11 mouse cellular contexts compared by ENCODE assay signal in the genomic region with DNA sequence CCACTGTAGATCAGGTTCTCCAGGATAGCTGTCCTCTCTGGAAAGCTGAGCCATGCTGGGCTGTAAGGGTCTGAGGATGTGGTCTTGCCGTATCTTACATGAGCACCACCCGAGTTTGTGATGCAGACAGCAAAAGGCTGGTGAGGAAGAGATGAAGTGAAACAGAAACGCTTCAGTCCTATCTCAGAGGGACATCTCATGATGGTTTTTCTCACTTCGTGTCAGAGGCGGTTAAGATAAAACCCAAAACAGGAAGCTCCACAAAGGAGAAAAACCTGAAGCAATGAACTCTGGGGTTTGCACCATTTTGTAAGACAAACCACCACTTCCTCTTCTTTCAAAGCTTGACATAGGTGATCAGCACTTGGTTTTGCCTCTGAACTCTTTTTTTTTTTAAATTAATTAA. TPM values are rescaled to one million over a fixed set of nuclear protein-coding genes. Genes with fewer than 3 reads are reported as not detected.
DNase-seq lines count a peak whose midpoint lies in the region; ATAC-seq and TF ChIP-seq lines count a peak whose summit lies in the region.
"Had no signal": no experiment of that assay in that cellular context is flagged by ENCODE, and none has a peak within 500 bp of the region (broad histone marks: within the 10 kb centered on the region; RNA-seq: fewer than 3 reads in every experiment).

No protein-coding gene starts in this region.

- DNase-seq in heart, postnatal 0 days (ENCODE audit: low spot score), result no peak
- peak; percentile 44 to 50 for DNase-seq in thymus, postnatal 10 days (ENCODE audit: low spot score in 2 of 2)
- DNase-seq in left cerebral cortex, adult 11 months (ENCODE audit: low spot score), result no peak
- DNase-seq in gastrocnemius, adult 8-10 months (ENCODE audit: low spot score in 2 of 2), result no peak
- no peak for DNase-seq in kidney, postnatal 36 days

- WGBS in heart, postnatal 0 days, result 53% methylated on average over 5 of the region's 5 CpGs
- 44% methylated on average over 5 of the region's 5 CpGs for WGBS in heart, embryonic 12.5 days

- H3K27ac ChIP-seq in heart, postnatal 0 days (ENCODE audit: low read depth), result peak overlapping the region; percentile 30; the same call in 1 of the 2 replicates
- H3K27ac ChIP-seq in heart, embryonic 12.5 days (ENCODE audit: poor library complexity, severe bottlenecking), result no peak overlapping the region
- H3K27ac ChIP-seq: embryonic facial prominence, embryonic 10.5 days; hindbrain, embryonic 15.5 days had no signal

- H3K36me3 ChIP-seq in heart, postnatal 0 days (replicated peaks; ENCODE audit: control insufficient read depth, insufficient read depth, low read length), result no peaks in the 10 kb centered on the region
- no peaks in the 10 kb centered on the region for H3K36me3 ChIP-seq in heart, embryonic 12.5 days
- H3K36me3 ChIP-seq: embryonic facial prominence, embryonic 10.5 days; hindbrain, embryonic 15.5 days had no signal

- no peak overlapping the region for H3K4me2 ChIP-seq in heart, postnatal 0 days (ENCODE audit: low read depth, low read length)
- H3K4me2 ChIP-seq in heart, embryonic 12.5 days, result no peak overlapping the region
- H3K4me2 ChIP-seq: hindbrain, embryonic 15.5 days; midbrain, embryonic 11.5 days had no signal

- H3K4me1 ChIP-seq in heart, postnatal 0 days (ENCODE audit: control insufficient read depth, insufficient read depth), result no peaks in the 10 kb centered on the region
- 0 out of 2 replicates have a peak, but pooled peaks cover 3% of the 10 kb centered on the region for H3K4me1 ChIP-seq in heart, embryonic 12.5 days (replicated peaks)
- H3K4me1 ChIP-seq: embryonic facial prominence, embryonic 10.5 days; hindbrain, embryonic 15.5 days had no signal

- no peak overlapping the region for H3K4me3 ChIP-seq in heart, postnatal 0 days (ENCODE audit: low read depth, low read length)
- no peak overlapping the region for H3K4me3 ChIP-seq in heart, embryonic 12.5 days
- H3K4me3 ChIP-seq: embryonic facial prominence, embryonic 10.5 days; hindbrain, embryonic 15.5 days had no signal

- TF ChIP-seq CTCF in heart, postnatal 0 days (IDR thresholded peaks at IDR 0.05; ENCODE audit: low read depth), result no peak

- ATAC-seq in heart, postnatal 0 days (ENCODE audit: insufficient read depth, low read depth), result no peak
- no peak for ATAC-seq in heart, embryonic 12.5 days (ENCODE audit: insufficient number of reproducible peaks, low FRiP score)
- peak; percentile 91 for ATAC-seq in granulocyte monocyte progenitor cell, adult 5-6 weeks (replicated peaks; ENCODE audit: poor library complexity, severe bottlenecking)
- peak; percentile 90 for ATAC-seq in megakaryocyte progenitor cell, adult 5-6 weeks (replicated peaks; ENCODE audit: poor library complexity)

- H3K9ac ChIP-seq in heart, postnatal 0 days (replicated peaks; ENCODE audit: low read depth, low read length), result no peak overlapping the region
- H3K9ac ChIP-seq in heart, embryonic 12.5 days, result no peak overlapping the region
- H3K9ac ChIP-seq: hindbrain, embryonic 15.5 days had no signal

- H3K9me3 ChIP-seq in heart, postnatal 0 days (replicated peaks; ENCODE audit: control insufficient read depth, low read length), result no peaks in the 10 kb centered on the region
- H3K9me3 ChIP-seq in heart, embryonic 12.5 days (replicated peaks), result peaks cover 4% of the 10 kb centered on the region; the same call in 1 of the 2 replicates
- H3K9me3 ChIP-seq: hindbrain, embryonic 15.5 days had no signal

- no peaks in the 10 kb centered on the region for H3K27me3 ChIP-seq in heart, postnatal 0 days (ENCODE audit: control insufficient read depth, insufficient read depth, low read length)
- no peaks in the 10 kb centered on the region for H3K27me3 ChIP-seq in heart, embryonic 12.5 days (replicated peaks)
- H3K27me3 ChIP-seq: hindbrain, embryonic 15.5 days had no signal

- no peak for TF ChIP-seq EP300 in heart, postnatal 0 days (IDR thresholded peaks at IDR 0.05; ENCODE audit: low read depth)

RNA-seq across cellular contexts. Expression of a gene that starts 13.2 kb away (rescaled TPM):
- total RNA-seq in heart, postnatal 0 days (2014; rRNA removed; ENCODE audit: low replicate concordance), result 0.08 TPM in 1 of 2 replicates, not detected in the other
- polyA plus RNA-seq in heart, postnatal 0 days (2015; fragmentation: Nextera tagmentation; extraction: Ambion mirVana), result 4.1 and 4.2 TPM in 2 replicates
- 1.3 and 2.1 TPM in 2 replicates for polyA plus RNA-seq in heart, embryonic 12.5 days (2016; fragmentation: Nextera tagmentation; extraction: Ambion mirVana)
- not detected in 2 replicates for total RNA-seq in granulocyte monocyte progenitor cell, adult 5-6 weeks (2014; fragmentation: Nextera tagmentation)
- 0.43 and 5.2 TPM in 2 replicates for total RNA-seq in granulocyte monocyte progenitor cell, adult 5-6 weeks (2017)
- not detected in 2 replicates for total RNA-seq in megakaryocyte progenitor cell, adult 5-6 weeks (2015)
- 0.51 and 0.83 TPM in 2 replicates for total RNA-seq in megakaryocyte progenitor cell, adult 5-6 weeks (2017)
- 1 to 10 TPM; 2.8 to 4.4 (median 3.1) TPM for total RNA-seq in gastrocnemius, adult 8-10 months (2022)
- polyA plus RNA-seq: embryonic facial prominence, embryonic 10.5 days; midbrain, embryonic 11.5 days had no signal

RNA-seq across cellular contexts. Expression of a gene that starts 13.5 kb away (rescaled TPM):
- 11.9 and 23.4 TPM in 2 replicates for total RNA-seq in heart, postnatal 0 days (2014; rRNA removed; ENCODE audit: low replicate concordance)
- 6.8 and 6.9 TPM in 2 replicates for polyA plus RNA-seq in heart, postnatal 0 days (2015; fragmentation: Nextera tagmentation; extraction: Ambion mirVana)
- 9.4 and 10.1 TPM in 2 replicates for polyA plus RNA-seq in heart, embryonic 12.5 days (2016; fragmentation: Nextera tagmentation; extraction: Ambion mirVana)
- total RNA-seq in granulocyte monocyte progenitor cell, adult 5-6 weeks (2014; fragmentation: Nextera tagmentation), result 6.7 and 10.9 TPM in 2 replicates
- total RNA-seq in granulocyte monocyte progenitor cell, adult 5-6 weeks (2017), result 7.4 and 13.1 TPM in 2 replicates
- 9.1 and 14.7 TPM in 2 replicates for total RNA-seq in megakaryocyte progenitor cell, adult 5-6 weeks (2015)
- total RNA-seq in megakaryocyte progenitor cell, adult 5-6 weeks (2017), result 15.2 and 17.2 TPM in 2 replicates
- 10 to 100 TPM in 3 of 4 experiments, 1 to 10 TPM in 1; 9.6 to 11.0 (median 10.4) TPM for total RNA-seq in gastrocnemius, adult 8-10 months (2022)

RNA-seq across cellular contexts. Expression of a gene that starts 38.8 kb away (rescaled TPM):
- total RNA-seq in heart, postnatal 0 days (2014; rRNA removed; ENCODE audit: low replicate concordance), result 63.2 and 79.5 TPM in 2 replicates
- polyA plus RNA-seq in heart, postnatal 0 days (2015; fragmentation: Nextera tagmentation; extraction: Ambion mirVana), result 44.2 and 54.4 TPM in 2 replicates
- 34.2 and 35.3 TPM in 2 replicates for polyA plus RNA-seq in heart, embryonic 12.5 days (2016; fragmentation: Nextera tagmentation; extraction: Ambion mirVana)
- total RNA-seq in granulocyte monocyte progenitor cell, adult 5-6 weeks (2014; fragmentation: Nextera tagmentation), result 37.5 and 40.3 TPM in 2 replicates
- 85.1 and 89.7 TPM in 2 replicates for total RNA-seq in granulocyte monocyte progenitor cell, adult 5-6 weeks (2017)
- 67.9 and 69.9 TPM in 2 replicates for total RNA-seq in megakaryocyte progenitor cell, adult 5-6 weeks (2015)
- total RNA-seq in megakaryocyte progenitor cell, adult 5-6 weeks (2017), result 77.0 and 79.6 TPM in 2 replicates
- 1 to 10 TPM; 2.2 to 4.5 (median 3.8) TPM for total RNA-seq in gastrocnemius, adult 8-10 months (2022)

Comparison
In these comparisons a context has a peak if more than half of its experiments do, and no peak if none do; other contexts are left out.
1. ATAC-seq: peak in granulocyte monocyte progenitor cell, adult 5-6 weeks (single experiment) and megakaryocyte progenitor cell, adult 5-6 weeks (single experiment); none in heart, postnatal 0 days (single experiment) and heart, embryonic 12.5 days (single experiment).
2. DNase-seq: peak in thymus, postnatal 10 days (2 of 2); none in heart, postnatal 0 days (single experiment), left cerebral cortex, adult 11 months (single experiment), gastrocnemius, adult 8-10 months (0 of 2) and kidney, postnatal 36 days (0 of 2).
3. RNA of a gene that starts 38.8 kb away (total RNA-seq): 37.5 to 89.7 TPM in granulocyte monocyte progenitor cell, adult 5-6 weeks, 63.2 to 79.5 TPM in heart, postnatal 0 days and 67.9 to 79.6 TPM in megakaryocyte progenitor cell, adult 5-6 weeks; 2.2 to 4.5 TPM in gastrocnemius, adult 8-10 months; every median in the first group is over 4 times any median in the second.